Mouse (Mus musculus) G1E (cell line): ENCODE data around the gene Oxtr. TPM values are rescaled to one million over a fixed set of nuclear protein-coding genes. Genes with fewer than 3 reads are reported as not detected.

ENCODE experiments used
- ATAC-seq: 2 replicates; pipeline ENCODE4 v1.8.0; 2016; ENCODE audit warnings: mild to moderate bottlenecking; ENCODE audit not compliant: insufficient number of reproducible peaks, poor library complexity, low FRiP score, severe bottlenecking; ENCODE audit errors: extremely low read depth
- DNase-seq: peaks from one replicate; pipeline ENCODE4 v3.0.0; 2012; ENCODE audit warnings: low spot score
- H3K27me3 ChIP-seq: 2 replicates; pipeline ENCODE4 v1.6.1; 2012; ENCODE audit warnings: mild to moderate bottlenecking, low read length, inconsistent platforms; ENCODE audit not compliant: insufficient read depth
- H3K36me3 ChIP-seq: replicated peaks from 2 replicates; pipeline ENCODE3; 2012; ENCODE audit warnings: mild to moderate bottlenecking, inconsistent platforms
- H3K4me1 ChIP-seq: 2 replicates; pipeline ENCODE4 v1.6.1; 2012; ENCODE audit warnings: low read depth, low read length, inconsistent platforms, mixed read lengths; ENCODE audit not compliant: insufficient read depth
- H3K4me3 ChIP-seq: 2 replicates; pipeline ENCODE4 v1.5.1; 2012; ENCODE audit warnings: low read depth, mild to moderate bottlenecking, inconsistent platforms, low read length, moderate library complexity, mixed read lengths
- H3K9me3 ChIP-seq: replicated peaks from 2 replicates; pipeline ENCODE4 v1.6.1; 2012; ENCODE audit warnings: inconsistent platforms
- CTCF ChIP-seq: IDR thresholded peaks from 2 replicates; pipeline ENCODE4 v1.5.1; 2012; ENCODE audit warnings: low read depth, low read length, inconsistent platforms, mixed read lengths
- GATA1 ChIP-seq: IDR thresholded peaks from 2 replicates; pipeline ENCODE4 v1.6.1; 2012; ENCODE audit warnings: borderline replicate concordance, low read length, inconsistent platforms, mixed read lengths
- GATA2 ChIP-seq: IDR thresholded peaks from 2 replicates; pipeline ENCODE4 v1.6.1; 2012; ENCODE audit warnings: low read depth, low read length, inconsistent platforms, borderline replicate concordance
- POLR2AphosphoS5 ChIP-seq: IDR thresholded peaks from 2 replicates; pipeline ENCODE4 v1.6.1; 2012; ENCODE audit warnings: low read depth, low read length, inconsistent platforms; ENCODE audit not compliant: insufficient replicate concordance
- TAL1 ChIP-seq: conservative IDR thresholded peaks from 2 replicates; pipeline ENCODE4 v1.6.1; 2012; ENCODE audit warnings: low read depth, low read length, inconsistent platforms, mixed read lengths
- polyA plus RNA-seq: library from polyadenylated mRNA; stranded (reverse); fragments of >175 nt; gene quantifications from 2 replicates; pipeline ENCODE4 v1.2.3, GENCODE M21; 2012
- total RNA-seq, 2 experiments: library from RNA; stranded (forward) in 1 of 2; stranded (reverse) in 1 of 2; fragments of 200-1000 nt in 1 of 2; fragments of >200 nt in 1 of 2; fragmentation: Nextera tagmentation in 1 of 2; gene quantifications; 2 replicates each; pipeline ENCODE4 v1.2.3; 2014 to 2017

The Oxtr gene
- total and polyA plus RNA-seq, 3 experiments, result 0.01 to 0.27 TPM; not detected in 1

DNA sequence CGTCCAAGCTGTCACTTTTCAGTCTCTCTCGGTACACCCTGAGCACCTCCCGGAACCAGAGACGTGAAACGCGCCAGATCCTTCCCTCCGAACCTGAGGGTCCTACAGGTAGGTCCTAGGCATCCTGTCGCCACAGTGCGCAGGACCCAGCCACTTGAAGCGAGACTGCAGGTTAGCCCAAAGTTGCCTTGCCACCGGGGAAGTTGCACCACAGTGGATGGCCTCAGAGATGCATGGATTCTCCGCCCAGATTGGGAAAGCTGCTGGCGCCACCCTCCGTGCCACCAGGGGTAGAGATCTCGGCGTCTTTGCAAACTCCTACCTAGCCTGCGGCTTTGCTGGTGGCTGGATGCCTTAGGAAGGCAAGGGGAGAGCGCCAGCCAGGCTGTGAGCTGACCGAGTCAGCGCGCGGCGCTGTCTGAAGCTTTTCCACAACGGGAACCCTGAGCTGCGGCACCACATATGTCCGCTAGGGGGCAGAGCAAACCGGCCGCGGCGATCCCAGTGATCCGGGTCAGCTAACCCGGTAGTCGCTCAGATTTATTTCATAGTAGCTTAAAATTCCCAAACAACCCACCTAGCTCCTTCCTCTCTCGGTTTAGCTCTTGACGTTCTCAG, 991 bp upstream of the Oxtr start:
- peaks cover 4% of the 10 kb centered on the region for H3K4me1 ChIP-seq
- H3K27me3 ChIP-seq, result no peaks in the 10 kb centered on the region
- peaks cover 88% of the 10 kb centered on the region for H3K9me3 ChIP-seq
- DNase-seq (no peak), ATAC-seq (no peak)
- H3K4me3 ChIP-seq, result no peak overlapping the region
- TF ChIP-seq GATA2 (no peak), TAL1 (no peak), POLR2AphosphoS5 (no peak), CTCF (no peak), GATA1 (no peak)
- no peaks in the 10 kb centered on the region for H3K36me3 ChIP-seq

DNA sequence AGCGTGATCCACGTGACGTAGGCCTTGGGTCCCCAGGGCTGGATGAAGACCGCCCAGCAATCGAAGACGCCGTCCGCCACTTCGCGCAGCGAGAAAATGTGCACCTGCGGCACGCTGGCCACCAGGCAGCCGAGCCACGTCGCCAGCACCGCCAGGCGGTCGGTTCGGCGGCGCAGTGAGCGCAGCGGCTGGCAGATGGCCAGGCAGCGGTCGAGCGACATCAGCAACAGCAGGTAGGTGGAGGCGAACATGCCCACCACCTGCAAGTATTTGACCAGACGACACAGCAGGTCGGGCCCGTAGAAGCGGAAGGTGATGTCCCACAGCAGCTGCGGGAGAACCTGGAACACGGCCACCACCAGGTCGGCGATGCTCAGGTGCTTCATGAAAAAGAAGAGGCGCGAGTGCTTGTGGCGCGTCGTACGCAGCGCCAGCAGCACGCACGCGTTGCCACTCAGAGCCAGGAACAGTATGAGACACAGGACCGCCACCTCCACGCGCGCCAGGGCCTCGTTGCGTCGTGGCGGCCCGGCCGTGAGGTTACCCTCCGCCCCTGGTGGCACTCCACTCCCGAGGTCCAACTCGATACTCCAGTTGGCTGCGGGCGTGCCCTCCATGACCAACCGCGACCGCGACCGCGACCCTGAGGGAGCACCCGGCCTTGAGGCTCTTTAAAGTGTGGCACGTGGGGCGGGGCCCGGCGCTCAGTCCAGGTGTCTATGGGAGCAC, 398 bp downstream of the Oxtr start:
- H3K36me3 ChIP-seq, result no peaks in the 10 kb centered on the region
- H3K27me3 ChIP-seq, result no peaks in the 10 kb centered on the region
- peak overlapping the region; percentile 44; the same call in 1 of the 2 replicates for H3K4me3 ChIP-seq
- TF ChIP-seq TAL1, result no peak
- TF ChIP-seq CTCF, result no peak
- TF ChIP-seq GATA1, result no peak
- no peak for TF ChIP-seq POLR2AphosphoS5
- TF ChIP-seq GATA2, result no peak
- peaks cover 87% of the 10 kb centered on the region for H3K9me3 ChIP-seq
- H3K4me1 ChIP-seq, result no peaks in the 10 kb centered on the region
- ATAC-seq (no peak), DNase-seq (no peak)

DNA sequence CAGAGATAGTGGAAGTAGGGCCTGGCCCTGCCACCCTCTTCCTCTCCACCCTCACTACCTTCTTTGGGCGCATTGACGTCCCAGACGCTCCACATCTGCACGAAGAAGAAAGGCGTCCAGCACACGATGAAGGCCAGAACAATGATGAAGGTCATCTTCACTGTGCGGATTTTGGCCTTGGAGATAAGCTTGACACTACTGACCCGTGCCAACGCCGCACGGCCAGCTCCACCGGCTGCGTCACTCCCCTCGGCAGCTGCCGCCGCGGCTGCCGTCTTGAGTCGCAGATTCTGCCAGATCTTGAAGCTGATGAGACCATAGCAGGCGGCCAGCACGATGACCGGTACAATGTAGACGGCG, 942 bp downstream of the Oxtr start:
- no peak for TF ChIP-seq CTCF
- Histone ChIP-seq H3K9me3 (peaks cover 91% of the 10 kb centered on the region), H3K4me3 (peak overlapping the region; percentile 44; the same call in 1 of the 2 replicates), H3K27me3 (no peaks in the 10 kb centered on the region), H3K36me3 (no peaks in the 10 kb centered on the region), H3K4me1 (no peaks in the 10 kb centered on the region)
- no peak for DNase-seq
- no peak for ATAC-seq

DNA sequence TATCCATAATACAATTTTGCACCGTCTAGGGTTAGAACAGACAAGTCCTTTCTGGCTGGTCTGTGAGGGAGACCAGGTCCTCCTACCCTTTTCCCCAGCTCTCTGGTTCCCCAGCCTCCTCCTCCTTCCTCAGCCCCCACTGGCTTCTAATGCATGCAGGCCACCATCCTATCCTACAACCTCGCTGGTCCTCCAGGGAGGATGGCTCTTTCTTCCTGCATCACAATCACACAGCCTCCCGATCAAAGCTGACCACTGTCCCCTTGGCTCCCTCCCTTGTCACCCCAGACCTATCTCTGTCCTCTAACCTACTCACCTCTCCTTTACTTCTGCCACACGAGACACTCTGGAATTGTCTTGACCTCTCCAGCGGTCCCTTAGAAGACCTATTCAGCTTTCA, 1.8 kb downstream of the Oxtr start:
- no peaks in the 10 kb centered on the region for H3K27me3 ChIP-seq
- DNase-seq (no peak), ATAC-seq (no peak)
- H3K4me3 ChIP-seq, result no peak overlapping the region
- H3K36me3 ChIP-seq, result no peaks in the 10 kb centered on the region
- TF ChIP-seq GATA1, result no peak
- TF ChIP-seq TAL1, result no peak
- TF ChIP-seq POLR2AphosphoS5, result no peak
- no peaks in the 10 kb centered on the region for H3K4me1 ChIP-seq
- H3K9me3 ChIP-seq, result peaks cover 91% of the 10 kb centered on the region

DNA sequence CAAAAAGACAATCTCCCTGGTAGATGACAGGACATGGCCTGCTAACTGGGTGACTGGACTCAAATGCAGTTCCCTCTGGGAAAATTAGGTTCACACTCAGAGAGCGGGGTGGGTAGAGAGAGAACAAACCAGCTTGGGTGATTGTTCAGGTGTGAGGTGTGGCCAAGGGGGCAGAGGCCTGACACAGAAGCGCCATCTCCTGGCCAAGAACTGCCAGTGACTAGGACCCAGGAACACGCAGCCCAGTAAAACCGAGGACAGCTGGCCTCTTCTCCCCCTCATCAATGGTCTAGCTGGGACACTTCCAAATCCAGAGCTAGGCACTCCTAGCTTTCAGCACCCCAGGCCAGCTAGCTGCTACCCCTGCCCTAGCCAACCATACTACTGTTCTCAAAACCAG, 5.4 kb downstream of the Oxtr start:
- TF ChIP-seq GATA1 (no peak), GATA2 (no peak), CTCF (no peak), TAL1 (no peak), POLR2AphosphoS5 (no peak)
- Histone ChIP-seq H3K4me1 (no peaks in the 10 kb centered on the region), H3K4me3 (no peak overlapping the region), H3K9me3 (peaks cover 80% of the 10 kb centered on the region), H3K36me3 (no peaks in the 10 kb centered on the region), H3K27me3 (no peaks in the 10 kb centered on the region)
- ATAC-seq (no peak), DNase-seq (no peak)

DNA sequence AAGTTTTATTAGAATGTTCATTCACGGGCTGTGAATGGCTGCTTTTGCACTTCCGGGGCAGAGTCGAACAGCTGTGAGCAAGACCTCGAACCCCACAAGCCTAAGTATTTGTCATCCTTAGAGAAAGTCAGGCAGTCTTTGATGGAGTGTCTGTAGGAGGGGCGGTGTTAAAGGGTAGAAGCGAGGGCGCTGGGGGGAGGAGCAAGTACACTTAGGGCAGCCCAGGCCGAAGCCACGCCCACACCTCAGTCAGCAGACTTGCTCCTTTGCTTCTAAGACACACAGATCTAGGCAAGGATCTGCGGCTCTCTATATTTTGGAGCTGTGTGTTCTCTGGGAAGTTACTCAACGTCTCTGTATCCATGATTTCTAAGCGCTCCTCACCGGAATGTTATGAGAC, 9.9 kb downstream of the Oxtr start:
- DNase-seq (no peak), ATAC-seq (no peak)
- TF ChIP-seq GATA1, result no peak
- TF ChIP-seq TAL1, result no peak
- TF ChIP-seq CTCF, result no peak
- TF ChIP-seq GATA2, result no peak
- TF ChIP-seq POLR2AphosphoS5, result no peak
- no peaks in the 10 kb centered on the region for H3K36me3 ChIP-seq
- no peaks in the 10 kb centered on the region; the same call in 1 of the 2 replicates for H3K27me3 ChIP-seq
- H3K4me1 ChIP-seq, result no peaks in the 10 kb centered on the region
- no peak overlapping the region for H3K4me3 ChIP-seq
- peaks cover 68% of the 10 kb centered on the region for H3K9me3 ChIP-seq

DNA sequence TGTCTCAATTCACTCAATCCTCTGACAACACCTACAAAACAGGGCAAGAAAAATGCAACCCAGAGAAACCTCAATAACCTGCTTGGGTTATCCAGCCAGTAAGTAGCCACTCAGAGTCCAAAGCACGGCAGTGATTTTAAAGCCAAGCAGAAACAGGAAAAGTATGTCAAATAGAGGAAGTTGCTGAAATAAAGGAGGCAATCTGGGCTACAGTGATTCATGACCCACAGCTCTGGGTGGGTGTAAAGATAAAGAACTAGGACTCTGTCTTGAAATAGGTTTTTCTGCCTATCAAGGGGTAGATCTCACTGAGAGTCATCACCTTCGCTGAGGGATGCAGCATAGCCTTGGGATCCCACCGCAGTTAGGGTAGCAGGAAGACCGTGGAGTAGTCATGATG, 18.1 kb downstream of the Oxtr start:
- H3K4me3 ChIP-seq, result 0 out of 2 replicates have a peak overlapping the region, but pooled peaks have one; percentile 20
- ATAC-seq (no peak), DNase-seq (no peak)
- H3K4me1 ChIP-seq, result no peaks in the 10 kb centered on the region
- peaks cover 51% of the 10 kb centered on the region for H3K9me3 ChIP-seq
- H3K27me3 ChIP-seq, result no peaks in the 10 kb centered on the region
- TF ChIP-seq CTCF (no peak), GATA1 (no peak), POLR2AphosphoS5 (no peak), GATA2 (no peak), TAL1 (no peak)
- H3K36me3 ChIP-seq, result no peaks in the 10 kb centered on the region
